Mouse (Mus musculus) lung, postnatal 10 days (tissue): ENCODE data around the gene Fam71e1.

ENCODE experiments used
- DNase-seq: peaks from one replicate; pipeline ENCODE4 v3.0.0; 2021

The Fam71e1 gene

DNA sequence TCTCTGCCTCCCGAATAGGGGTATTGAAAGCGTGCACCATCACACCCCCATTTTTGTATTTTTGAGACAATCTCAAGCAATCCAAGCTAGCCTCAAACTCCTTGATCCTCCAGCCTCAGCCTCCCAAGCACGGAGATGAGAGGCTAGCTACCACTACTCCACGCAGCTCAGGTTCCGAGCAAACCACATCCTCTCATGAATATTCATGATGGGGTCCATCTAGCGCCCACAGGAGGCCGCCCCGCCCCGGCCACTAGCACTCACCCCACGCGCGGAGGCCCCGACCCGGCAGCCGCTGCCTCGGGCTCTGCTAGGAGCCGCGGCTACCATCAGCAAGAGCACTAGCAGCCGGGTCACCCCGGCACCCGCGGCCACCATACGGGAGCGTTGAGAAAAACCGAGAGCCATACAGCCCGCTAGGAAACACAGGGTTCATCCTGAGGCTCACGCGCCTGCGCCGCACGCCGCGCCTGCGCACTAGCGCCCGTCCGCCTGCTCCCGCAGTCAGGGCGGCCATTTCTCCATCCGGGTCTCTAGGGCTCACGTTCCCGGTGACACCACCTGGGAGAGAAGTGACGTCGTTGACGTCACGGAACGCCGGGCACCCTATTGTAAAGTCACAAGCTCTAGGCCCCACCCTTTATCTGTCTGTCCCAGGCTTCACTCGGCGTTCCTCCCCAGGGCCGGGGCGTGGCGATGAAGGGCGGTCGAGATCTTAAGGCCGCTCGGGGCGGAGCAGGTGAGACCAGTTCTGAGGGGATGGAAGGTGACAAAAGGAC is at the start of gene Fam71e1, which contains the start of gene Emc10:
Gene Fam71e1 (plus strand): TSS at position 590 of the 779 bp plus-strand sequence.
Gene Emc10 (minus strand): TSS at position 538 of the 779 bp plus-strand sequence.
- peak; percentile 97 for DNase-seq

DNA sequence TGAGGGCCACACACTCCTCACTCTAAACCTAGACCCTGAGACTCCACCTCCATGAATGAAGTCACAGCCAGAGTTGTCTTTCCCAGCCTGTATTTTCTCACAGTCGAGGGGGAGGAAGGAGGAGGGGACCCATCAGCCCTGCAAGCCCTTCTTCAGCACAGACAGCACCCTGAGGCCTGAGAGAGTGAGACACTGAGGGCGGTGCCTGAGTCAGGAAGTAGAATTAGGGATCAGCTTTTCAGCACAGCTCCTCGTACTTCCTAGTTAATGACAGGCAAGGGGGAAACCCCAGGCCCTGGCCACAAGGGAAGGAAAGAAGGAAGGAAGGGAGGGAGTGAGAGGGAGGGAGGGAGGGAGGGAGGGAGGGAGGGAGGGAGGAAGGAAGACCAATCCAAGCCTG is 43.1 kb upstream of the Fam71e1 start:
- DNase-seq = peak; percentile 37

DNA sequence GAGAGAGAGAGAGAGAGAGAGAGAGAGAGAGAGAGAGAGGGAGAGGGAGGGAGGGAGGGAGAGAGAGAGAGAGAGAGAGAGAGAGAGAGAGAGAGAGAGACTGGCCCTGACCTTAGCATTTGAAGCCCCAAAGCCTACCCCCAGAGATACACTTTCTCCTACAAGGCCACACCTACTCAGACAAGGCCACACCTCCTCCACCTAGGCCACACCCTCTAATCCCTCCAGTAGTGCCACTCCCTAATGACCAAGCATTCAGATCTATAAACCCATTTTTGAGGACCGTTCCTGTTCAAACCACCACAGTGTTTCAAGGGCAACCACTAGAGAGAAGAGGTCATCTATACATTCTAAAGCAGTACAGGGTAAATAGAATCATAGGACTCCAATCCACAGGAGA is 40.1 kb upstream of the Fam71e1 start:
- DNase-seq = no peak

DNA sequence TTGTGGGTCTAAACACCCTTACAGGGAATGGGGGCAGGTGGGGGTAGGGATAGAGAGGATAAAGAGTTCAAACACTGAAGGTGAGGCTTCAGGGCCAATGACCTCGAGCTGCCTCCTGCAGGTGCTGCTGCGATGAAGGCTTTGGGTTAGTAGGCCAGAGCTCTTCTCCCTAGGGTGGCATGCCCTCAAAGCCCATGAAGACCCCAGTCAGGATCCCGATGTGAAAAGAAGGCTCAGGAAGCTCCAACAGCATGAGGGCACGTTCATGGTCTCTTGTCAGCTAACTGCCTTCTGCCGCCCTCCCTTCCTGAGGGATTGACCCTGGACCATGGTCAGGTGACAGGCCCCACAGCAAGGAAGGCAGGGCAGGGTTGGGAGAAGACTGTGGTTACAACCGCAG is 36.3 kb upstream of the Fam71e1 start:
- DNase-seq = no peak

DNA sequence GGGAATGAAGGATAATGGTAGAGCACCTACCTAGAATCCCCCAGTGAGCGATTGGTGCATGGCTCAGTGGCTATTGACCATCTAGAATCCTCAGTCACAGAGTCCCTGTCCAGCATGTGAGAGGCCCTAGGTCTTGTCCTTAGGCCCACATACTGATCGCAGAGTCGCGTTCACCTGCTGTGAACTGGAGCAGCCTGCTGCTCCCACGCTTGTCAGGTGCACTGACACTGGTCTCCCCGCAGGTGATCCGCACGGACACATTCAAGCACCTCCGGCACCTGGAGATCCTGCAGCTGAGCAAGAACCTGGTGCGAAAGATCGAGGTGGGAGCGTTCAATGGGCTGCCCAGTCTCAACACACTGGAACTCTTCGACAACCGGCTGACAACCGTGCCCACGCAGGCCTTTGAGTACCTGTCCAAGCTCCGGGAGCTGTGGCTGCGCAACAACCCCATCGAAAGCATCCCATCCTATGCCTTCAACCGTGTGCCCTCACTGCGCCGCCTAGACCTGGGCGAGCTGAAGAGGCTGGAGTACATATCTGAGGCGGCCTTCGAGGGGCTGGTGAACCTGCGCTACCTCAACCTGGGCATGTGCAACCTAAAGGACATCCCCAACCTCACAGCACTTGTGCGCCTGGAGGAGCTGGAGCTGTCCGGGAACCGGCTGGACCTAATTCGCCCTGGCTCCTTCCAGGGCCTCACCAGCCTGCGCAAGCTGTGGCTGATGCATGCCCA is 35.4 kb upstream of the Fam71e1 start:
- no peak for DNase-seq

DNA sequence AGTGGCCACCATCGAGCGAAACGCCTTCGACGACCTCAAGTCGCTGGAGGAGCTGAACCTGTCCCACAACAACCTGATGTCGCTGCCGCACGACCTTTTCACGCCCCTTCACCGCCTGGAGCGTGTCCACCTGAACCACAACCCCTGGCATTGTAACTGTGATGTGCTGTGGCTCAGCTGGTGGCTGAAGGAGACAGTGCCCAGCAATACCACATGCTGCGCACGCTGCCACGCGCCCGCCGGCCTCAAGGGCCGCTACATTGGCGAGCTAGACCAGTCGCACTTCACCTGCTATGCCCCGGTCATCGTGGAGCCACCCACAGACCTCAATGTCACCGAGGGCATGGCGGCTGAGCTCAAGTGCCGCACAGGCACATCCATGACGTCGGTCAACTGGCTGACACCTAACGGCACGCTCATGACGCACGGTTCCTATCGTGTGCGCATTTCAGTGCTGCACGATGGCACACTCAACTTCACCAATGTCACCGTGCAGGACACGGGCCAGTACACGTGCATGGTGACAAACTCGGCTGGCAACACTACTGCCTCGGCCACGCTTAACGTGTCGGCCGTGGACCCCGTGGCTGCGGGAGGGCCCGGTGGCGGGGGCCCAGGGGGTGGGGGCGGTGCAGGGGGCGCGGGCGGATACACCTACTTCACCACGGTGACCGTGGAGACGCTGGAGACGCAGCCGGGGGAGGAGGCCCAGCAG is 34.7 kb upstream of the Fam71e1 start:
- DNase-seq = no peak

DNA sequence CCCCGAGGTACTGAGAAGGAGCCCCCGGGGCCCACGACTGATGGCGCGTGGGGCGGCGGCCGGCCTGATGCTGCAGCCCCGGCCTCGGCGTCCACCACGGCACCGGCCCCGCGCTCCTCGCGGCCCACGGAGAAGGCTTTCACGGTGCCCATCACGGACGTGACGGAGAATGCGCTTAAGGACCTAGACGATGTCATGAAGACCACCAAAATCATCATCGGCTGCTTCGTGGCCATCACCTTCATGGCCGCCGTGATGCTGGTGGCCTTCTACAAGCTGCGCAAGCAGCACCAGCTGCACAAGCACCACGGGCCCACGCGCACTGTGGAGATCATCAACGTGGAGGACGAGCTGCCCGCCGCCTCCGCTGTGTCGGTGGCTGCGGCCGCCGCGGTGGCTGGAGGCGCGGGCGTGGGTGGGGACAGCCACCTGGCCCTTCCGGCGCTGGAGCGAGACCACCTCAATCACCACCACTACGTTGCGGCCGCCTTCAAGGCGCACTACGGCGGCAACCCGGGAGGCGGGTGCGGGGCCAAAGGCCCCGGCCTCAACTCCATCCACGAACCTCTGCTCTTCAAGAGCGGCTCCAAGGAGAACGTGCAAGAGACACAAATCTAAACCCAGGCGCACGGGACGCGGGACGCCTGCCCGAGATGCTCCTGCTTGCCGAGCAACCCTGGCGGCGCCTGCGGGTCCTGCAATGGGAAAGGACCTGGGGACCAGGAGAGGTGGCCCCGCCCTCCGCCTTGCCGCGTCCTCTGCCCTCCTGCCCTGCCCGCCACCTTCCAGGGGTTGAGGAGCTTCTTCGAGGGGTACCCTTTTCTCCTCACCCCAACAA is 33.9 kb upstream of the Fam71e1 start:
- peak; percentile 43 for DNase-seq

DNA sequence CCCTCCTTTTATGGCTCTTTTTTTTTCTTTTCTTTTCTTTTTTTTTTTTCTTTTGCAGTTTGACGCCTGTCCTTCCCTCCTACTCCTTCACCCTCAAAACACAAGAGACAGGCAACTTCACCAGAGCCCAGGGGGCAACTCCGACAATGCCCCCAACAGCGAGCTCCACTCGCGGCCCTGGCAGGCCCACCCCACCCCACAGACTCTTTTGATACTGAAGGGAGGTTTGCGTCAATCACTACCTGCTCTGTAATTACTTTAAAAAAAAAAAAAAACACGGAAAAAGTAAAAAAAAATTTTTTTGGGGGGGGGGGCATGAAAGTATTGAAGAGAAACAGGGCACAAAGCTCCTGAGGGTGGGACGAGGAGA is 33.3 kb upstream of the Fam71e1 start:
- DNase-seq = no peak

DNA sequence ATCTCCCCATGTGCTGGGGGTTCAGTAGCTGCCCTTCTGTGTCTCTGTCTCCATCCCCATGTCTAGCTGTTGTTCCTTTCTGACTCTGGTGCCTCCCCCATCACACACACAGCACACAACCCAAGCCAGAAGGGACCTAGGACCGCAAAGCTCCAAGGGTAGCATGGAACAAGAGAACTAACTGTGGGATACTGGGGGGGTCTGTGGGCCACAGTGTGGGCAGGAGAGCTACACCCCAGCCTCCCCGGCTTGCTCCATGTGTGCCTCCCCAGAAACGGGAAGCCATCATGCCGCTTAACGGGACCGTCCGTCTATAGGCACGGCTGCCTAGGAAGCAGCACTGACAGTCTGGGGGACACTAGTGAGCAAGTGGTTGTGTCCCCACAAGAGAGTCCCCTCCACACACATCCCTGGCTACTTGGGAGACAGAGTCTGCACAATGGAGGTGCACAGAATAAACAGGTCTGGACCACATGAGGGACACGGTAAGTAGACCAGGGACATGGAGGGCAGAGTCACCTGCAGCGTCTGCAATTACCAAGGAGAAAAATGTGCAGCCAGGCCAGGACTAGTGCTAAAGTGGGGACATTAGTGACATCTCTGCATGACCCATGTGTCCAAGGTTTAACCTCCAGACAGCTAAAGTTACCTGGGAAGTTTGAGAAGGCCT is 32.7 kb upstream of the Fam71e1 start:
- DNase-seq = no peak

DNA sequence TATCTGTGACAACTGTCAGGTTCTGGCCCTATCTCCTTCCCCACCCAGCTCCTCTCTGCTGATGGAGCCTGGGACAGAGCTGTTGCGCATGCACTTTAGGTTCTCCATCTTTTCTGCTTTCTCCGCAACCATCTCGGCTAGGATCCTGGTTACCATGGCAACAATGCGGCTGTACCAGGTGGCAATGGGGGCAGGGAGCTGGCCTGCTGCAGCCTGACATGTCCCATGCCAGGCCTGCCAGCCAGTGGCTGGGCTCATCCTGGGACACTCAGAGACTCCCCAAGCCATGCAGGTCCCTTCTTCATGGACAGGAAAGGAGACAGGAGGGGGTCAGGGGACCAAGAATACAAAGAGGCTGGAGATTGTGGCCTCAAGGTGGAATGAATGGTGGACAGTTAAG is 31.9 kb upstream of the Fam71e1 start:
- no peak for DNase-seq

DNA sequence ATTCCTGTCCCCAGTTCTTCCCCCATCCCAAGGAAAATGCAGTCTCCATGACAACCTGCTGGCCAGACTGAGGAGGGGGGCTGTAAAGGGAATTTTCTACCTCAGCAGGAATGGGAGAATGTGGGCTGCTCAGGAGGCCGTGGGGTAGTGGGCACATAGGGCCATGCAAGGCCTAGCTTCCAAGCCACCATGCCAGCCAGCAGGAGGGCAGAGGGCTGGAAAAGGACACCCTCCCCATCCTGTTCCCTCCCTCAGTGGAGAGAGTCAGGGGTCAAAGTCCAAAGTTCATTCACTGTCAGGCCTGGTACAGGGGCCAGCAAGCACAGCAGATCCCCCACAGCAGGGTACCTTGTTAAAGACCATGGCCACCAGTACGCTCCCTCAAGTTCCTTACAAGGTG is 31.3 kb upstream of the Fam71e1 start, which contains the start of gene Aspdh:
Gene Aspdh (plus strand): TSS at position 281 of the 400 bp plus-strand sequence.
- no peak for DNase-seq

DNA sequence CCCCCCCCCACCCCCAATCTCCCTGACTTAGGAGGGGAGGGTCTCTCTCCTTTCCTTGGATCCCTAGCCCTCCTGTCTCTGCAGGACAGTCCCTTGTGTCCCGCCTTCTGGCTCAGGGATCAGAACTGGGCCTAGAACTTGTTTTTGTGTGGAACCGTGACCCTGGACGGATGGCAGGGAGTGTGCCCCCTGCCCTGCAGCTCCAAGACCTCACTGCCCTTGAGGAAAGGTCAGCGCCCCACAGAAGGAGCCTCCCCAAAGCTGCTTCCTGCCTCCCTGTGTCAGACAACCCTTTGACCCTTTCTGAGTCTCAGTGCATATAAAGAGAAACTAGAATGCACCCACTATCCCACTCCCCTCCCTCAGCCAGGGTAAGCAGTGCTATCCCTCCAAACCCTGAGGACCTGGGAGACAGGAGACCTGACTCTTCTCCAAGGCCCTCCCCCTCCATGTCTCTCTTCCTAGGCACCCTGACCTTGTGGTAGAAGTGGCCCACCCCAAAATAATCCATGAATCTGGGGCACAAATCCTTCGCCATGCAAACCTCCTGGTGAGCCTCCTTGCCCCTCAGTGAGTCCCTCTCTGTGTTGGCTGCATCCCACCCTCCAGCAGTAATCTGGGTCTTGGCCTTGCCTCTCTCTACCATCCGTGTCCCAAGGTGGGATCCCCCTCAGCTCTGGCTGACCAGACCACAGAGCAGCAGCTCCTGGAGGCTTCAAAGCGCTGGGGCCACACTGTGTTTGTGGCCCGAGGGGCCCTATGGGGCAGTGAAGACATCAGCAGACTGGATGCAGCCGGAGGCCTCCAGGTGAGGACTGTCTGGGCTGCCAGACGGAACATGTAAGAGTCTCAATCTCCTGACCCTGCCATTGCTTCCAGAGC is 30.1 kb upstream of the Fam71e1 start:
- no peak for DNase-seq

DNA sequence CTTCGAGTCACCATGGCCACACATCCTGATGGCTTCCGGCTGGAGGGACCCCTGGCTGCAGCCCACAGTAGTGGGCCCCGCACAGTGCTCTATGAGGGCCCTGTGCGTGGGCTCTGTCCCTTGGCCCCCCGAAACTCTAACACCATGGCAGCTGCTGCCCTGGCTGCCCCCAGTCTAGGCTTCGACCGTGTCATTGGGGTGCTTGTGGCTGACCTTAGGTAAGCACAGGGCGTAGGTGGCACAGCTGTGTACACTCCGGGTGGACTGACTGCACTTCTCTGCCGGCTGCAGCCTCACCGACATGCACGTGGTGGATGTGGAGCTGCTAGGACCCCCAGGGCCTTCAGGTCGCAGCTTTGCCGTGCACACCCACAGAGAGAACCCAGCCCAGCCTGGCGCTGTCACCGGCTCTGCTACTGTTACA is 29.5 kb upstream of the Fam71e1 start:
- DNase-seq = no peak

DNA sequence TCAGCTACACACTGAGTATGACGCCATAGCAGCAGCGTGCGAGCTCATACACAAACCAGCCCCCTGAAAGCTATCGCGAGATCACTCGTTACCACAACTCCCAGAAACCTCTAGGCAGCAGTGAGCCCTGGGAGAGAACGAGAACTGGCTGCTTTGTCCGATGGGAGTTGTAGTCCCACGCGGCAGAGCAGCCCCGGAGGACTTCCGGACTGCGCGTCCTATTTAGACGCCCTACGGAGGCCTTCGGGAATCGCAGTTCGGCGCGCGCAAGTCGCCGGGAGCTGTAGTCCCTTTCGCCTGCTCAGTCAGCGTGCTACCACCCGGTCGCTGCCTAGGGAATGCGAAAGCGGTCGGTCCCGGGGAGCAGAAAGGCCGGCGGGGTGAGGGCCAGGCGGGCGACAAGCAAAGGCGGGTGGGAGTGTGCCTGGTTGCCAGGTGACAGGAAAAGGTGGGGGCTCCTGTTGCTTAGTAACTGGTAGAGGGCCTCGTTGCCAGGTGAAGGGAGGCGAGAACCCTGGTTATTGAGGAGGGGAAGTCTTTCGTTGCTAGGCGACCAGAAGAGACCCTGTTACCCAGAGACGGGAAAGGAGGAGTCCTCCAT is 28.5 kb upstream of the Fam71e1 start, which contains the start of gene Josd2:
Gene Josd2 (plus strand): TSS at position 170 of the 601 bp plus-strand sequence.
- DNase-seq = peak; percentile 97

DNA sequence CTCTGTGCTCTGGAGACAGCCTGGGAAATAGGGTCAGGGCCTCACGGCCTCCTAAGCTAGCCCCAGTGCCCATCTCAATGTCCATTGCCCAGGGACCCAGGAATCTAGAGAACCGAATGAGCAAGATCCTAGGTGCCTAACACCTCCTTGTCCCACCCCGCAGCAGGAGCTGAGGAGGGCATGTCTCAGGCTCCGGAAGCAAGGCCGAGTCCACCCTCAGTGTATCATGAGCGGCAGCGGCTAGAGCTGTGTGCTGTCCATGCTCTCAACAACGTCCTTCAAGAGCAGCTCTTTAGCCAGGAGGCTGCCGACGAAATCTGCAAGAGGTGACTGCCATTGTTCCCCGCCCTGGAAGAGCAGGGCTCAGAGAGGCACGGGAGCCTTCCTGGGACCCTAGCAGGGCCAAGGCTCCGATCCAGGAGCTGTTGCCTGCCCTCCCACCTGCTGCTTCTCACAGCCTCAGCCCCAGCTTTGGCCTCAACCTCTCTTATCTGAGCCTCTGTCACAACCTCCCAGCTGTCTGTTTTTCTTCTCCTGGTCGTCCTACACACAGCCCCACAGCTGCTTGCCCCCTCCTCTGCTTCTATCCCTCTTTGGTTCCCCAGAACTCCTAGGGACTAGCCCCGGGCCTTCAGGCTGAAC is 27.6 kb upstream of the Fam71e1 start:
- DNase-seq = no peak

DNA sequence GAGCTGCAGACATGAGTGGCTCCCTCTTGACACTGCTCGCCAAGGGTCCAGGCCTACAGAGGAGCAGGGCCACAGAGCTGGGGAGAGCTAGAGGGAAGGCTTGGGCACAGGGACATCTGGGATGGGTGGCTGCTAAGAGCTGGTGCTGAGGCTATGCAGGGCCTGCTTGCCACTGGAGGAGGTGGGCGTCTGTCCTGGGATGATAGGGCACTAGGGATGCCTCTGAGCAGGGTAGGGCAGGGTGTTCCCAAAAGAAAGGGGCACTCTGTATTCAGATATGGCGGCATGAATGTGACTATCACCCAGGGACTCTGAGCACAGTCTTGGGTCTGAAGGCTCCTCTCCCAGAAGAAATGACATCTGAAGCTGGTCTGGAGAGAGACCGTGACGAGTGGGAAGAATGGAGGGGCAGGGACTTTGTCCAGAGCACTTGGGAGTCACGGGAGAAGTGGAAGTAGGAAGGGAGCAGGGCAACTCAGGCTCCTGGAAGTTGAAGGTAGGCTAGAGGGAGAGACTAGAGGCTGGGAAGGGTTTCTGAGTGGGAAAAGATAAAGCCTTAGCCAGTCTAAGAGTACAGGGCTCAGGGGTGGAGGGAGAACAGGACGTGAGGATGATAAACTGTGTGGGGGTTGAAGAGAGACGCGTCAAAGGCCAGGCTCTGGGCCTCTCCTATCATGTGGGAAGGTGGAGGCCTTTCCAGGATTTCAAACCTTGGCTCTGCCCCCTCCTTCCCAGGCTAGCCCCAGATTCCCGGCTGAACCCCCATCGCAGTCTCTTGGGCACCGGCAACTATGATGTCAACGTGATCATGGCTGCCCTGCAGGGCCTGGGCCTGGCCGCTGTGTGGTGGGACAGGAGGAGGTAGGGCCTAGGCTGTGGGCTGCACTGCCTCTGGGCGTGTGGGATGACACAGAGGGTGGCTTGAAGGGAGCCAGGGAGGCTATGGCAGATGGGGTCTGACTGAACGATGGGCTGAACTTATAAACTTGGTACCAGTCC is 26.4 kb upstream of the Fam71e1 start:
- no peak for DNase-seq

DNA sequence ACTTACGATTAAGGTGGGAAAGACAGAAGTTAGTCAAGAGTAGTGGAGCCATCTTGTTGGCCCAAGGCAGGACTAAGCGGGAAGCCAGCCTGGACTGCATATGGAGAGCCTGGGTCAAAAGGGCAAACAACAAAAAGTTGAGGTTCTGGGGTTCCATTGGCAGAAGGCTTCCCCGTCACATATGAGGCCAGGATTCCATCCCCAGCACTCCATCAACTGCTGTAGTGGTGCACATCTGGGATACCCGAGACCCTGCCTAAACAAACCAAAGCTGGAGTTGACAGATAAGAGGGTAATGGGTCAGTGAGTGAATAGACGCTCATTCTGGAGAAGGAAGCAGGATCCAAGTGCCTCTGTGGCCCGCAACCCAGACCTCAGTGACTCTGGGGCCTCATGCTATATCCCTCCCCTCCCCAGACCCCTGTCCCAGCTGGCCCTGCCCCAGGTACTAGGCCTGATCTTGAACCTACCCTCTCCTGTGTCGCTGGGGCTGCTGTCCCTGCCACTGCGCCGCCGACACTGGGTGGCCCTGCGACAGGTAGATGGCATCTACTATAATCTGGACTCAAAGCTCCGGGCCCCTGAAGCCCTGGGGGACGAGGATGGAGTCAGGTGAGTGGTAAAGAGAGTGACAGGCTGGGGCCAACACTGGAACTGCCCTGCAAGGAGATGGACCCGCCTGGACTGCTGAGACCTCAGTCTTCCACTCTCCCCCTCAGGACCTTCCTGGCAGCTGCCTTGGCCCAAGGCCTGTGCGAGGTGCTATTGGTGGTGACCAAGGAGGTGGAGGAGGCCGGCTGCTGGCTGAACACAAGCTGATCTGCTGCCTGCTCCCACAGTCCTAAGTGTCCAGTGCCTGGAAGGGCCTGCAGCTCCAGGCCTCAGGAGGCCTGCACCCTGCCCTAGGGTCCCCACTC is 25.4 kb upstream of the Fam71e1 start:
- DNase-seq = no peak
